ENCODE assay signal across 8 mouse cellular contexts in genomic region chr14:31495538-31495937, GRCm38 (mm10). TPM values are rescaled to one million over a fixed set of nuclear protein-coding genes. Genes with fewer than 3 reads are reported as not detected.
DNase-seq lines count a peak whose midpoint lies in the region; ATAC-seq and TF ChIP-seq lines count a peak whose summit lies in the region.

No protein-coding gene starts in this region.

- intact Hi-C loops in heart, postnatal 36 days (cut with DNase I): loop anchor here (2.0 kb wide), 1 partner anchor 109 kb away; no protein-coding TSS in a partner anchor
- intact Hi-C loops in left cerebral cortex, postnatal 10 days (cut with DNase I): no loop called here

- 4% methylated on average over 8 of the region's 8 CpGs for WGBS in heart, embryonic 11.5 days (ENCODE audit: insufficient replicate concordance)
- 5% methylated on average over 8 of the region's 8 CpGs for WGBS in forebrain, embryonic 15.5 days
- 2% methylated on average over 8 of the region's 8 CpGs for WGBS in liver, postnatal 0 days (ENCODE audit: insufficient replicate concordance)

- DNase-seq in heart, postnatal 36 days: no peak
- DNase-seq in CH12.LX (ENCODE audit: extremely low read depth): no peak
- DNase-seq in liver, postnatal 0 days: no peak
- DNase-seq in left cerebral cortex, postnatal 10 days (ENCODE audit: extremely low spot score in 1 of 2, low spot score in 2 of 2): no peak
- no peak for DNase-seq in urinary bladder, postnatal 4 days (ENCODE audit: low spot score in 2 of 2)
- DNase-seq in layer of hippocampus, adult 18-20 months (ENCODE audit: low spot score in 2 of 2): no peak

- dilution Hi-C loops in CH12.LX (cut with MboI; ENCODE audit: extremely low pct_ligation_motif_present, extremely low pct_unique_long_range_greater_than_20kb, low sequenced_read_pairs): no loop called here

- peaks cover 81% of the 10 kb centered on the region for H3K79me2 ChIP-seq in CH12.LX (replicated peaks; ENCODE audit: control insufficient read depth, extremely low read depth, insufficient read depth, poor library complexity, severe bottlenecking)

- peak overlapping the region; percentile 90 for H3K27ac ChIP-seq in heart, embryonic 11.5 days (ENCODE audit: low read depth, low read length)
- peak overlapping the region; percentile 20; the same call in 1 of the 2 replicates for H3K27ac ChIP-seq in CH12.LX (ENCODE audit: insufficient read depth, low read depth)
- H3K27ac ChIP-seq in forebrain, embryonic 15.5 days (replicated peaks): peak overlapping the region; percentile 88
- H3K27ac ChIP-seq in liver, postnatal 0 days (ENCODE audit: low read depth): peak overlapping the region; percentile 90

- peak overlapping the region; percentile 98 for H3K4me3 ChIP-seq in heart, embryonic 11.5 days (ENCODE audit: low read depth, low read length)
- peak overlapping the region; percentile 71 to 99 (median 82) for H3K4me3 ChIP-seq in CH12.LX (replicated peaks in 1 of 3; ENCODE audit: low read depth in 2 of 3, low read length in 2 of 3, poor library complexity in 1 of 3)
- H3K4me3 ChIP-seq in forebrain, embryonic 15.5 days: peak overlapping the region; percentile 75
- H3K4me3 ChIP-seq in liver, postnatal 0 days (ENCODE audit: low read depth, low read length): peak overlapping the region; percentile 84

- peaks cover 18% of the 10 kb centered on the region for H3K4me1 ChIP-seq in heart, embryonic 11.5 days (ENCODE audit: control insufficient read depth, insufficient read depth, low read length)
- H3K4me1 ChIP-seq in CH12.LX (ENCODE audit: control insufficient read depth in 1 of 2, insufficient read depth in 2 of 2): peaks cover 11 to 70% of the 10 kb centered on the region in 2 experiments
- H3K4me1 ChIP-seq in forebrain, embryonic 15.5 days: peaks cover 38% of the 10 kb centered on the region
- peaks cover 28% of the 10 kb centered on the region for H3K4me1 ChIP-seq in liver, postnatal 0 days (ENCODE audit: insufficient read depth)

- TF ChIP-seq CTCF in CH12.LX (conservative IDR thresholded peaks at IDR 0.05 in 1 of 2, IDR thresholded peaks at IDR 0.05 in 1 of 2; ENCODE audit: low read depth in 2 of 2, low read length in 2 of 2): no peak
- TF ChIP-seq CTCF in liver, postnatal 0 days (IDR thresholded peaks at IDR 0.05; ENCODE audit: low read depth): no peak

- no peak for TF ChIP-seq RAD21 in CH12.LX (IDR thresholded peaks at IDR 0.05; ENCODE audit: low read depth, low read length)

- peak overlapping the region; percentile 98 for H3K9ac ChIP-seq in heart, embryonic 11.5 days (ENCODE audit: low read depth, low read length)
- H3K9ac ChIP-seq in CH12.LX (ENCODE audit: insufficient read depth, low read depth): peak overlapping the region; percentile 92
- H3K9ac ChIP-seq in forebrain, embryonic 15.5 days (replicated peaks): peak overlapping the region; percentile 85
- H3K9ac ChIP-seq in liver, postnatal 0 days (replicated peaks): peak overlapping the region; percentile 90

- no peak for TF ChIP-seq POLR2A in CH12.LX (IDR thresholded peaks at IDR 0.05; ENCODE audit: low read depth, low read length)

- peaks cover 11% of the 10 kb centered on the region; the same call in 1 of the 2 replicates for H3K36me3 ChIP-seq in heart, embryonic 11.5 days (ENCODE audit: control insufficient read depth, insufficient read depth, low read length)
- peaks cover 32 to 54% of the 10 kb centered on the region in 2 experiments for H3K36me3 ChIP-seq in CH12.LX (replicated peaks in 1 of 2; ENCODE audit: control insufficient read depth in 1 of 2, insufficient read depth in 1 of 2, low read length in 1 of 2)
- peaks cover 36% of the 10 kb centered on the region for H3K36me3 ChIP-seq in forebrain, embryonic 15.5 days
- H3K36me3 ChIP-seq in liver, postnatal 0 days (replicated peaks; ENCODE audit: insufficient read depth, low read length): peaks cover 33% of the 10 kb centered on the region

- H3K9me3 ChIP-seq in heart, embryonic 11.5 days (replicated peaks; ENCODE audit: control insufficient read depth, low read length): no peaks in the 10 kb centered on the region
- no peaks in the 10 kb centered on the region for H3K9me3 ChIP-seq in CH12.LX (replicated peaks; ENCODE audit: low read length)
- no peaks in the 10 kb centered on the region for H3K9me3 ChIP-seq in forebrain, embryonic 15.5 days
- no peaks in the 10 kb centered on the region for H3K9me3 ChIP-seq in liver, postnatal 0 days (ENCODE audit: low read length)

- in situ Hi-C loops in CH12.LX (cut with MboI; ENCODE audit: low pct_ligation_motif_present, low pct_unique_long_range_greater_than_20kb, low sequenced_read_pairs): no loop called here

- peak overlapping the region; percentile 94 for H3K4me2 ChIP-seq in heart, embryonic 11.5 days
- H3K4me2 ChIP-seq in CH12.LX (ENCODE audit: insufficient read depth, low read depth, poor library complexity, severe bottlenecking): peak overlapping the region; percentile 78
- H3K4me2 ChIP-seq in forebrain, embryonic 15.5 days (replicated peaks): peak overlapping the region; percentile 73
- H3K4me2 ChIP-seq in liver, postnatal 0 days (ENCODE audit: low read depth, low read length): peak overlapping the region; percentile 78

- ATAC-seq in heart, embryonic 11.5 days (replicated peaks; ENCODE audit: insufficient number of reproducible peaks, low FRiP score, low TSS enrichment): no peak
- ATAC-seq in forebrain, embryonic 15.5 days (replicated peaks): no peak
- no peak for ATAC-seq in liver, postnatal 0 days

- H3K27me3 ChIP-seq in heart, embryonic 11.5 days (ENCODE audit: control insufficient read depth, insufficient read depth, low read length): no peaks in the 10 kb centered on the region
- H3K27me3 ChIP-seq in CH12.LX (replicated peaks): no peaks in the 10 kb centered on the region
- H3K27me3 ChIP-seq in forebrain, embryonic 15.5 days: no peaks in the 10 kb centered on the region
- no peaks in the 10 kb centered on the region for H3K27me3 ChIP-seq in liver, postnatal 0 days (ENCODE audit: insufficient read depth, low read length)

- TF ChIP-seq EP300 in CH12.LX (IDR thresholded peaks at IDR 0.05; ENCODE audit: low read length): no peak
- TF ChIP-seq EP300 in liver, postnatal 0 days (IDR thresholded peaks at IDR 0.05; ENCODE audit: low read depth): no peak

TF ChIP-seq in CH12.LX, 34 proteins besides CTCF, POLR2A, EP300 and RAD21 (continues in another document):
- TF ChIP-seq USF2 (conservative IDR thresholded peaks at IDR 0.05; ENCODE audit: low read depth, low read length) (no peak), MAX (IDR thresholded peaks at IDR 0.05; ENCODE audit: low read length) (no peak), JUN (IDR thresholded peaks at IDR 0.05; ENCODE audit: insufficient read depth, low read depth, low read length) (no peak), POLR2AphosphoS2 (IDR thresholded peaks at IDR 0.05; ENCODE audit: low read depth, low read length) (no peak; the same call in 1 of the 2 replicates), ETS1 (conservative IDR thresholded peaks at IDR 0.05; ENCODE audit: low read depth, low read length) (no peak), CHD2 (IDR thresholded peaks at IDR 0.05; ENCODE audit: low read length) (no peak), USF1 (IDR thresholded peaks at IDR 0.05; ENCODE audit: low read depth, low read length) (no peak), SIN3A (IDR thresholded peaks at IDR 0.05; ENCODE audit: low read length) (no peak), GABPA (IDR thresholded peaks at IDR 0.05; ENCODE audit: insufficient replicate concordance, low read depth, low read length) (no peak), E2F4 (IDR thresholded peaks at IDR 0.05; ENCODE audit: insufficient replicate concordance, low read depth, low read length) (no peak), HCFC1 (IDR thresholded peaks at IDR 0.05; ENCODE audit: low read depth, low read length) (no peak), ZMIZ1 (IDR thresholded peaks at IDR 0.05; ENCODE audit: low read depth, low read length) (no peak), NELFE (IDR thresholded peaks at IDR 0.05; ENCODE audit: low read depth, low read length) (no peak), JUND (conservative IDR thresholded peaks at IDR 0.05; ENCODE audit: low read depth, low read length) (no peak), MYC (IDR thresholded peaks at IDR 0.05; ENCODE audit: low read depth, low read length) (no peak), MAZ (IDR thresholded peaks at IDR 0.05; ENCODE audit: low read depth, low read length) (no peak)

RNA-seq across cellular contexts. Expression of gene Mettl6, which starts 0.7 kb away (rescaled TPM):
- 52.2 and 58.3 TPM in 2 replicates for polyA plus RNA-seq in heart, embryonic 11.5 days (2014; fragmentation: Nextera tagmentation; extraction: Ambion mirVana)
- 1 to 10 TPM; 8.4 to 9.3 TPM for total RNA-seq in heart, postnatal 36 days (2021)
- total RNA-seq in CH12.LX (2012; rRNA removed): 36.2 and 38.2 TPM in 2 replicates
- total RNA-seq in CH12.LX (2014; rRNA removed): 122 and 142 TPM in 2 replicates
- polyA plus RNA-seq in CH12.LX (2012; ENCODE audit: insufficient read length, low read depth): 63.2 and 69.8 TPM in 2 replicates
- polyA plus RNA-seq in forebrain, embryonic 15.5 days (2015; fragmentation: Nextera tagmentation; extraction: Ambion mirVana): 55.4 and 62.4 TPM in 2 replicates
- 23.6 and 26.1 TPM in 2 replicates for polyA plus RNA-seq in liver, postnatal 0 days (2015; fragmentation: Nextera tagmentation; extraction: Ambion mirVana)
- 10 to 100 TPM; 26.5 to 27.3 TPM for total RNA-seq in left cerebral cortex, postnatal 10 days (2021)
- total RNA-seq in layer of hippocampus, adult 18-20 months (2021): 10 to 100 TPM; 28.3 to 29.6 TPM

RNA-seq across cellular contexts. Expression of gene Eaf1, which starts 1.3 kb away (rescaled TPM):
- polyA plus RNA-seq in heart, embryonic 11.5 days (2014; fragmentation: Nextera tagmentation; extraction: Ambion mirVana): 16.6 and 19.3 TPM in 2 replicates
- total RNA-seq in heart, postnatal 36 days (2021): 10 to 100 TPM; 10.4 to 12.1 TPM
- total RNA-seq in CH12.LX (2012; rRNA removed): 25.2 and 29.1 TPM in 2 replicates
- total RNA-seq in CH12.LX (2014; rRNA removed): 27.5 and 29.4 TPM in 2 replicates
- 38.7 and 39.9 TPM in 2 replicates for polyA plus RNA-seq in CH12.LX (2012; ENCODE audit: insufficient read length, low read depth)
- polyA plus RNA-seq in forebrain, embryonic 15.5 days (2015; fragmentation: Nextera tagmentation; extraction: Ambion mirVana): 11.0 and 11.2 TPM in 2 replicates
- 9.6 and 11.4 TPM in 2 replicates for polyA plus RNA-seq in liver, postnatal 0 days (2015; fragmentation: Nextera tagmentation; extraction: Ambion mirVana)
- 10 to 100 TPM; 13.1 to 14.2 TPM for total RNA-seq in left cerebral cortex, postnatal 10 days (2021)
- total RNA-seq in layer of hippocampus, adult 18-20 months (2021): 10 to 100 TPM; 19.1 to 20.3 TPM

RNA-seq across cellular contexts. Expression of gene Sh3bp5, which starts 59.7 kb away (rescaled TPM):
- polyA plus RNA-seq in heart, embryonic 11.5 days (2014; fragmentation: Nextera tagmentation; extraction: Ambion mirVana): 10.9 and 16.8 TPM in 2 replicates
- total RNA-seq in heart, postnatal 36 days (2021): 10 to 100 TPM; 56.4 to 60.6 TPM
- total RNA-seq in CH12.LX (2012; rRNA removed) (50.2 and 64.6 TPM in 2 replicates), CH12.LX (2014; rRNA removed) (53.0 and 57.4 TPM in 2 replicates)
- polyA plus RNA-seq in CH12.LX (2012; ENCODE audit: insufficient read length, low read depth): 158 and 164 TPM in 2 replicates
- 111 and 115 TPM in 2 replicates for polyA plus RNA-seq in forebrain, embryonic 15.5 days (2015; fragmentation: Nextera tagmentation; extraction: Ambion mirVana)
- polyA plus RNA-seq in liver, postnatal 0 days (2015; fragmentation: Nextera tagmentation; extraction: Ambion mirVana): 29.7 and 31.8 TPM in 2 replicates
- total RNA-seq in left cerebral cortex, postnatal 10 days (2021): 10 to 100 TPM; 76.4 to 80.0 TPM
- total RNA-seq in layer of hippocampus, adult 18-20 months (2021): 100 to 1,000 TPM; 158 to 165 TPM

Comparison
In these comparisons a context has a peak if more than half of its experiments do, and no peak if none do; other contexts are left out.
1. H3K27ac ChIP-seq: peak in every context shown above with its lines; median percentile 90 in heart, embryonic 11.5 days; 90 in liver, postnatal 0 days; 88 in forebrain, embryonic 15.5 days; 20 in CH12.LX.